Mouse (Mus musculus): ENCODE measurements at regions not wholly inside any gene's neighbourhood (a gene's known extent, or its start where the extent isn't known, plus 50 kb on each side); places are given as distances from the start of the nearest gene placed in this dataset.

GRCm38 (mm10) chrX:169608551-169608950 is 76.4 kb upstream of the Mid1 start:
- DNase-seq (ENCODE audit: low read depth, low spot score): peak; percentile 46
- WGBS: 19% methylated on average over 1 of the region's 1 CpGs
